Mouse (Mus musculus) gastrocnemius, adult 2 months (tissue): ENCODE measurements around the gene Impdh1. TPM values are rescaled to one million over a fixed set of nuclear protein-coding genes. Genes with fewer than 3 reads are reported as not detected.
"Not testable (repeated sequence)": the region's sequence is repeated elsewhere in the genome, so short reads cannot be mapped to it uniquely, and the experiment has no call there.

Experiments used
- DNase-seq: peaks from one replicate; pipeline ENCODE4 v3.0.0; 2022
- H3K27ac ChIP-seq: fragments of 200-600 bp; 2 replicates; pipeline ENCODE4 v1.8.1; 2022; ENCODE audit warnings: mild to moderate bottlenecking
- H3K4me3 ChIP-seq: fragments of 200-600 bp; 2 replicates; pipeline ENCODE4 v1.8.1; 2022; ENCODE audit warnings: mild to moderate bottlenecking, moderate library complexity
- CTCF ChIP-seq: fragments of 200-600 bp; IDR thresholded peaks from 2 replicates; pipeline ENCODE4 v1.8.1; 2022; ENCODE audit warnings: antibody characterized with exemption, mild to moderate bottlenecking, moderate library complexity
- intact Hi-C: fragments of 180-260 bp; cut with DNase I; formaldehyde crosslinking; loops from one replicate; pipeline ENCODE4 v1.15.1; 2025
- total RNA-seq, 2 experiments: library from RNA; stranded (reverse); gene quantifications; 2 replicates each; pipeline ENCODE4 v1.2.3; 2021

The Impdh1 gene
- total RNA-seq, 2 experiments from 2014 or later, result 9.9 to 10.3 TPM

DNA sequence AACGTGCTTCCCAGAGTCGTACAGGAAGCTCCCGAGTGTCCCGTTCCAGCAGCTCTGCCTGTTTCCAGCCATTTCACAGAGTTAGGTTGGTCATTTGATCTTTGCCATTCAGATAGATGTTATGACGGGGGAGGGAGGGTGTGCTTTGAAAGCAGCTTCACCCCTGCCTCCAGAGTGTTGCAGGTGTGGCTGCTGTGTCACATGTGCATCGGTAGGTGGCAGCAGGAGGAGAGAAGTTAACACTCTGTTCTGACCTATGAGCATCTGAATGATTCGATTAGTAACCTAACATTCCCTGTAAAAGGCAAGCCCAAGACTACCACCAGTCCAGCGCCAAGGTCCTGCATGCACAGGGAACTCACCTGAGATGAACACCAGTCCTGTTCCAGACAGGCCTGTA lies 18.1 kb upstream of the Impdh1 start:
- peak; percentile 19 for DNase-seq
- no peak overlapping the region for H3K27ac ChIP-seq
- peak; percentile 63 for TF ChIP-seq CTCF
- H3K4me3 ChIP-seq, result no peak overlapping the region
- intact Hi-C loops, result no loop called here

DNA sequence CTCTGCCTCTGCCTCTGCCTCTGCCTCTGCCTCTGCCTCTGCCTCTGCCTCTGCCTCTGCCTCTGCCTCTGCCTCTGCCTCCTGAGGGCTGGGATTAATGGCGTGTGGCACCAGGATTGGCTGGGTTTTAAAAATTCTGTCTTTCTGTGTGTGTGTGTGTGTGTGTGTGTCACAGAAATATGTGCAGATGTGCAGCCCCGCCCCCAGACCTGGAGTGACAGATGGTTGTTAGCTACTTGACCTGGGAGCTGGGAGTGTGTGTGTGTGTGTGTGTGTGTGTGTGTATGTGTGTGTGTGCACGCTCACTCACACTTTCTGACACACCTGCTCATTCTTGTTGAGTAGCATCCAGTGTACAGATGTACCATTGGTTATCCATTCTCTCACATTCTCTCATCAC lies 17.5 kb upstream of the Impdh1 start:
- DNase-seq, result no peak
- TF ChIP-seq CTCF, result no peak
- no peak overlapping the region for H3K4me3 ChIP-seq
- intact Hi-C loops, result no loop called here
- H3K27ac ChIP-seq, result no peak overlapping the region

DNA sequence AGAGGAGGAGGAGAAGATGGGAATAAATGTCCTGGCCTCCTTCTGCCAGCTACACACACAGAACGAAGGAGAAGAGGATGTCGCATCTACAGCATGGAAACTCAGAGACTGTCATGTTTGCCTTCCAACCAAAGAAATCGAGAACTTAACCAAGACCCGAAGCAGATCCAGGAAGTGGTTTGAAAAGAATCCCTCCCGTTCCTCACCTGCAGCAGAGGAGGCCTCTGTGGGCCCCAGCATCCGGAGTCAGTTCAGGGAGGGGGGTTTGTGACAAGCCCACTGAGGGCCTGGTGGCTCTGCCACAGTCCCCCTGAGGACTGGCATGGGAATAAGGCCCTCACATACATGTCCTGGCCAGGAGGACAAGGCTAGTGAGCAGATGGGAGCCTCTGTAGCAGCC lies 16.2 kb upstream of the Impdh1 start:
- TF ChIP-seq CTCF, result no peak
- intact Hi-C loops, result no loop called here
- Histone ChIP-seq H3K27ac (no peak overlapping the region), H3K4me3 (no peak overlapping the region)
- no peak for DNase-seq

DNA sequence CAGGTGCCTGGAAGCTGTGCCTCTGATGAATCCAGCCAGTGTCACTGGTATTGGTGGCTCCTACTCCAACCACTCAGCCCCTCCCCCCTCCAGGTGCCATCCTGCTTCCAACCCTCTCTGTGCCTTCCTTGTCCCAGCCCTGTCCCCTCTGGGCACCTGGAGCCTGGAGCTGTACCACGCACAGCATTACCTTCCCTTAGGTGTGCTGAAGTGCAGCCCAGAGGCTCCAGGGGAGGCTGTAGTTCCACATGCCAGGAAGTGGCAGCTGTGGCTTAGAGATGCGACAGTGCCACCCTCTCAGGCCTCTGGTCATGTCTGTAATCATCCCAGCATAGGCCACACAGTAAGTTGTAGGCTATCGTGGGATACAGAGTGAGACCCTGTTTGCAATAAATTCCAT lies 15.6 kb upstream of the Impdh1 start:
- H3K27ac ChIP-seq, result no peak overlapping the region

DNA sequence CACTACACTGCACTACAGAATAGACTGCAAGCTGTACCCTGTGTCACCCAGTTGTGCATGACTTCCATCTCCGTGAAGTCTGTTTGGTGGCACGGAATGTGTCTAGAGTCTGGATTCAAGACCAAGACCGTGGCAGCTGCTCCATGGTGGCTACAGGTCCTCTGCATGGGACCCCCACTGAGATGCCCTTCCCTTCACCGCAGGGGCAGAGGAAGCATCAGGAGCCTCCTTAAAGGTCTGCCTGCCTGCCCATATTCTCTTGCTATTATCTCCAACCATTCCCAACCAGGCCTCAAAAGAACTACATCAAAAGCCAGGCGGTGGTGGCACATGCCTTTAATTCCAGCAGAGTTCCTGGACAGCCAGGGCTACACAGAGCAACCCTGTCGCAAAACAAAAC lies 14.2 kb upstream of the Impdh1 start:
- no peak for TF ChIP-seq CTCF
- intact Hi-C loops, result no loop called here
- no peak for DNase-seq
- Histone ChIP-seq H3K4me3 (no peak overlapping the region), H3K27ac (no peak overlapping the region)

More for the DNA sequence above, 15.6 kb upstream of the Impdh1 start:
- TF ChIP-seq CTCF, result no peak
- DNase-seq, result no peak
- intact Hi-C loops, result no loop called here
- no peak overlapping the region for H3K4me3 ChIP-seq

DNA sequence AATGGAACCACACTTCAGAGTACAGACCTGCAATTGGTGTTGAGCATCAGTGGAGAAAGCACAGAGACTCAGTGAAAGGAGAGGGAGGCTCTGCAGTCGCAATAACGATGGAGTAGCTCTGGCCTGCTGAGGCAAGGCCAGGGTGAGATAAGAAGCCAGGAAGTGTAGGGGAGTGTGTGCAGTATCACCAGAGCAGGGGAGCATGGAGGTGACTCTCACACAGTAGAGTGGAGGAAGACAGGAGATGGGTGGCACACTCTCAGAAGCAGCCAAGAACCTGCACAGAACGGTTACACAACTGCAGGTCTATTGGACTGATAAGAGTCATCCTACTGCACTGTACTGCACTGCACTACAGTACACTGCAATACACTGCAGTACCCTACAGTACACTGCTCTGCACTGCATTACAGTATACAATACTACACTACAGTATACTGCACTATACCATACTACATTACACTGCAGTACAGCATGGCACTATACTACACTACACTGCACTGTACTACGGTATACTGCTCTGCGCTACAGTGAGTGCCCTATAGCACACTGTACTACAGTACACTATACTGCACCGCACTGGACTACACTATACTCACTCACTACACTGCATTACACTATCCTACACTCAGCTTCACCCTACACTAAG lies 13.2 kb upstream of the Impdh1 start:
- TF ChIP-seq CTCF, result no peak
- no peak for DNase-seq
- intact Hi-C loops, result no loop called here
- no peak overlapping the region for H3K27ac ChIP-seq
- H3K4me3 ChIP-seq, result no peak overlapping the region

DNA sequence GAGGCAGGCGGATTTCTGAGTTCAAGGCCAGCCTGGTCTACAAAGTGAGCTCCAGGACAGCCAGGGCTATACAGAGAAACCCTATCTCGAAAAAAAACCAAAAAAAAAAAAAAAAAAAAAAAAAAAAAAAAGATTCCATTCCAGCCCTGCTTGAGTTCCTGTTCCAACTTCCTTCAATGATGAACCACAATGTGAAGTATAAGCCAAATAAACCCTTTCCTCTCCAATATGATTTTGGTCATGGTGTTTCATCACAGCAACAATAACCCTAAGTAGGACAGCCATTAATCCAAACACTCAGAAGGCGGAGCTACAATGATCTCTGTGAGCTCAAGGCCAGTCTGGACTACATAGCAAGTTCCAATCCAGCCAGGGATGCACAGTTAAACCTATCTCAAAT lies 1.6 kb upstream of the Impdh1 start:
- DNase-seq, H3K27ac ChIP-seq, intact Hi-C loops, H3K4me3 ChIP-seq: not testable (repeated sequence)

DNA sequence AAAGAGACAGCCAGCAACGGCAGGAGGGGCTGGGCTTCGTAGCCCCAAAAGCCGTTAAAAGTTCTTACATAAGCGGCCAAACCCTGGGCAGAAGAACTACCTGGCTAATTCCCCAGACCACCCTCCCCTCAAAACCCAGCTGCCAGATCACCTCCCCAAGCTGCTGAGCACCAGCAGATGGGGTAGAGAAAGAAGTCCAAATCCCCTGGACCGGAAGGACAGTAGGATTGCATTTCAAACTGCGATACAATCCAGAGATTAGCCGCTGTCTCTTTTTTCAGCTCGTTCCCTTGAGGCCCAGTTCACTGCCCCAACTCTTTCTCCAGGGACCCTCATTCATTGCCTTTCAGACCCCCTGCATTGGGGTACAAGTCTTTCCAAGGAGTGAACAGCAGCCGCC lies 983 bp downstream of the Impdh1 start:
- H3K27ac ChIP-seq, result peak overlapping the region; percentile 91
- intact Hi-C loops, result no loop called here
- no peak for DNase-seq
- H3K4me3 ChIP-seq, result peak overlapping the region; percentile 93
- TF ChIP-seq CTCF, result no peak

DNA sequence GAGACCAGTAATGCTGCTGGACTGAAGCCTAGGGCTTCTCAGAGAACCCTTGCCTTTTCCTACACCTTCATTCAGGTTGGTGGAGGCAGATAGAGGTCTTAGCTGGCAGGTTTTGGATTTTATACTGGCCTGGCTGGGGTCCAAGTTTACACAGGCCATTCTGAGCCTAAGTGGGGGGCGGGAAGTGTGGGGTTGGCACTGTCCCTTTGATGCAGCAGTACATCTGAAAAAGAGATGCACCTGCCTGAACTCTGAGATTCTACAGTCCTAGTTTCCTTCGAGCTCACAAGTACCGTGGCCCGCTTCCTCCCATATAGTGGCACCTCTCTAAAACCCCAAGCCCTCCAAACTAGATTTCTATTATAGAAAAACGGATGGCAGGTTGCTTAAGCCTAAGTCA lies 1.4 kb downstream of the Impdh1 start:
- Histone ChIP-seq H3K27ac (peak overlapping the region; percentile 91), H3K4me3 (peak overlapping the region; percentile 93)
- intact Hi-C loops, result no loop called here
- DNase-seq, result no peak
- no peak for TF ChIP-seq CTCF

DNA sequence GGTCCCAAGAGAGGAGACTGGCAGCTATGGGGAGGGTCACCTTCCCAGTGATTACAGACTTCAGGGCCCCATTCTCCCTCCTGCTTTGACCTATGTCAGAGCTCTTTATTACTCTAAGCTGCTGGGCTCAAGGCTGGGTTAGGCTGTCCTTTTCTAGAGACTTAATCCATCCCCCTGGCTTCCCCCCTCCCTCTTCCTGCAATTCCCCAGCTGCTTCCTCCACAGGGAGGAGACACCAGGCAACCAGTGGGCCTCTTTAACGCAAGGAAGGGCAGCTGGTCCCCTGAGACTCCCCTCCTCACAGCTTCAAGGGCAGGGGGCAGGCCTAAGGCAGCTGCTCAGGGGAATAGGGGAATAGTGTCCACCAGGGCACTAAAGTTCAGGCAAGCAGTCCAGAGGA lies 1.9 kb downstream of the Impdh1 start:
- Histone ChIP-seq H3K4me3 (peak overlapping the region; percentile 93), H3K27ac (peak overlapping the region; percentile 91)
- peak; percentile 48 for DNase-seq
- no peak for TF ChIP-seq CTCF
- intact Hi-C loops, result no loop called here

DNA sequence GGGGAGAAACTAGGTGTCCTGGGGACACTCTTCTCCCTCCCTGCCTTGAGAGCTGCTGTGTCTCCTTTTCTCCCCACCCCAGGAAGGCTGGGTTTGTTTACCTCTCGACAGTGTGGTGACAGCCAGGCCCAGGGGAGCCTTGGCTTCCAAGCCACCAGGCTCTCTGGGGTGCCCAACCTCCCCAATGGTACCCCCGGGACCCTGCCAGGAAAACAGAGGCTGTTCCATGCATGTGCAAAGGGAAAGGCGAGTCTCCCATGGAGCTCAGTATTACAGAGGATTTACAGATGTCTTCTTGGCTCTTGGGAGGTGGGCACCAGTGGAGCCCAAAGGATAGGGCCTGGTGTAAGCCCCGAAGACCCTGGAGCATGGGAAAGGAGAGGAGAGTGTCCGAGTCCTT lies 2.7 kb downstream of the Impdh1 start:
- intact Hi-C loops, result no loop called here
- Histone ChIP-seq H3K27ac (peak overlapping the region; percentile 91), H3K4me3 (no peak overlapping the region)
- no peak for DNase-seq
- TF ChIP-seq CTCF, result no peak

DNA sequence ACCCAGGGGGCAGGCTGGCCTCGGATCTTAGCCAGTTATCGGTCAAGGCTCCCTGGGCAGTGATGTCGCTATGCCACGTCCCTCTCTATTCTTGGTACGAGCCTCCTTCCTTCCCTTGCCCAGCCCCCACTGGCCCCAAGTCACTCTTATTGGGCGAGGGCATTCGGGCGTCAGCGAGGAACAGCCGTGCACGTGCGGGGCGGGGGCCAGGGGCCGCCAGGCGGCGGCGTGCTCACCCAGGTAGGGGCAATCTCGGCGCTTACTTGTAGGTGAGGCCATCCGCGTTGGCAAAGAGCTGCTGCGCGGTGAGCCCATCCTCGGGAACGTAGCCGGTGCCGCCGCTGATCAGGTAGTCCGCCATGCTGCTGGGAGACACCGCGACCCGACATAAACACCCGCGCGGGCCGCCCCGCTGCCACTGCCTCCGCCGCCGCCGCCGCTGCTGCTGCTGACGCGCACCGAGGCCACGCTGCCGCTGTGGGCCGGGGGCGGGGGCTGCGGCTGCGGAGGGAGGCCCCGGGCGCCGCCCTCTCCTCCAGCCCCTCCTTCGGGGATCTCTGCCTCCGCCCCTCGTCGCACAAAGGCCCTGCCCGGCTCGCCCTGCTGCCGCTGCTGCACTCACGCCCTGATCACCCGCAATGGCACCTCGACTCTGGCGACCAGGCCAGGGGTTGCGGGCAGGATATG lies 4.2 kb downstream of the Impdh1 start:
- DNase-seq, result peak; percentile 87
- intact Hi-C loops, result no loop called here
- peak overlapping the region; percentile 90 for H3K27ac ChIP-seq
- peak; percentile 16; the same call in 1 of the 2 replicates for TF ChIP-seq CTCF
- H3K4me3 ChIP-seq, result peak overlapping the region; percentile 95

DNA sequence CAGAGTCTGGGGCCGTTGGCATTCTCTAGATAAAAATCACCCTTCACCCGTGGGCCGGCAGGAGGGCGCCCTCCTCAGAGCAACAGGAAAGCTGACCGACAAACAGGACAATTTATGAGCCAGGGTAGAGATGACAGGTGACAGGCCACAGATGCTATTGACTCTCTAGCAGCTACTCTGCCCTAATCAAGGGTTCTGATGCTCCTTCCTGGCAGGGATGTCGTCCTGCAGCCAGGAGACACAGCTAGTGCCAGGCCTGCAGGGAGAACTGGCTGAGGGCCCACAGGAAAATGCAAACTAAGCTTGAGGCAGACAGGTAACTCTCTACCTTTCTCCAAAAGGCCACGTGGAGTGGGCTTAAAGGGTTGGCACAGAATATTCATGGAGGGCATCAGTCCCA lies 5.0 kb downstream of the Impdh1 start:
- TF ChIP-seq CTCF, result no peak
- DNase-seq, result no peak
- Histone ChIP-seq H3K4me3 (peak overlapping the region; percentile 95), H3K27ac (peak overlapping the region; percentile 90)
- intact Hi-C loops, result no loop called here

DNA sequence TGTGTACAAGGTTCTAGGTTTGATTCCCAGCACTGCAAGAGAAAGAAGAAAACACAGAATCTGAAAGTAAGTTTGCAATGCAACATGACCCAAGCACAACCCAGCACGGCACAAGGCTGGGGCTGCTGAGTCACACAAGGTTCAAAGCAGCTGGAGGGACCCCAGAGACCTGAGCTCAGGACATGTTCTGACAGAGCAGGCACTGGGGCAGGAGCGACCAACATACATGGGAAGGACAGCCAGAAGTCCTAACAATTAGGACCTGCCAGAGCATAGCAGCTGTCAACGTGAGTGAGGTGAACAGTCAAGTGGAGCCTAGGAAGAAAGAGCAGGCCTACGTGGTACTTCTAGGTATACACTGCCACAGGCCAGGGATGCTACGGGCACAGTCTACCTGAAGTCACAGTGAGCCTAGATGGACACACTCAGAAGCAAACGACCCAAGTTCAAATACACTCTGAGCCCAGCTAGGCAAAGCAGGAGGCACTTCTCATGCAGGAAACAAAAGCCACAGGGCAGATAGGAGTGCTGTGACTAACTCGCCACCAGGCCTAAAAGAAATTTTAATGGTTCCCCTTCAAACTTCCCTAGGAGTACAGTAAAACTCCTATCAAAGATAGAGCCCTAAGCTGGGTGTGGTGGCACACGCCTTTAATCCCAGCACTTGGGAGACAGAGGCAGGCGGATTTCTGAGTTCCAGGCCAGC lies 5.8 kb downstream of the Impdh1 start:
- Histone ChIP-seq H3K4me3 (no peak overlapping the region; the same call in 1 of the 2 replicates), H3K27ac (no peak overlapping the region)
- TF ChIP-seq CTCF, result no peak
- DNase-seq, result no peak
- intact Hi-C loops, result no loop called here
